Mouse (Mus musculus) lung, postnatal 14 days (tissue): ENCODE data around the gene Calhm3.
"Not testable (repeated sequence)": the region's sequence is repeated elsewhere in the genome, so short reads cannot be mapped to it uniquely, and the experiment has no call there.

Experiments
- DNase-seq: peaks from one replicate; pipeline ENCODE4 v3.0.0; 2021

Calhm3 gene

DNA sequence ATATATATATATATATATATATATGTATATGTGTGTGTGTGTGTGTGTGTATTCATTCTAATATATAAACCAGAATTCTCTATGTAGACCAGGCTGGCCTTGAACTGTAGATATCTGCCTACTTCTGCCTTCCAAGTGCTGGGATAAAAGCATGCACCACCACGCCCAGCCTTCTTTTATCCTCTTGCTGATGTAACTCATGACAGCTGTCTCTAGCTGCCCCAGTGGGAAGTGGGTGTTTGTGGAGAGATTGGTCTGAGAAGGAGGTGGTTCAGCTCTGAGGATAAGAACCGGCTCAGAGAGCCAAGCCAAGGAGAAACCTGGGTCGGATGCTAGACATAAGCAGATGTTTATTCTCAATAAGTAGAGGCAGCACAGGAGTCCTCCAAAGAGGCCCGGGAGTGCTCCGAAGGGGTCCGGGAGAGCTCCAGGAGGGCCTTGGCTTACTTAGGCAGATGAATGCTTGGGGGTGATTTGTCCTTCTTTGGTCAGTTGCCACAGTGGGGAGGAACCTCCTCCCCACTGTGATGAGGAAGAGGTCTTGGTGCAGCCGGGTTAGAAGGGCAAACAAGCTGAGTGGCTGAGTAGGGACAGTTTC lies 10.2 kb upstream of the Calhm3 start:
- DNase-seq: no peak

GRCm38 (mm10) chr19:47166758-47167157 lies 9.2 kb upstream of the Calhm3 start:
- no peak for DNase-seq

DNA sequence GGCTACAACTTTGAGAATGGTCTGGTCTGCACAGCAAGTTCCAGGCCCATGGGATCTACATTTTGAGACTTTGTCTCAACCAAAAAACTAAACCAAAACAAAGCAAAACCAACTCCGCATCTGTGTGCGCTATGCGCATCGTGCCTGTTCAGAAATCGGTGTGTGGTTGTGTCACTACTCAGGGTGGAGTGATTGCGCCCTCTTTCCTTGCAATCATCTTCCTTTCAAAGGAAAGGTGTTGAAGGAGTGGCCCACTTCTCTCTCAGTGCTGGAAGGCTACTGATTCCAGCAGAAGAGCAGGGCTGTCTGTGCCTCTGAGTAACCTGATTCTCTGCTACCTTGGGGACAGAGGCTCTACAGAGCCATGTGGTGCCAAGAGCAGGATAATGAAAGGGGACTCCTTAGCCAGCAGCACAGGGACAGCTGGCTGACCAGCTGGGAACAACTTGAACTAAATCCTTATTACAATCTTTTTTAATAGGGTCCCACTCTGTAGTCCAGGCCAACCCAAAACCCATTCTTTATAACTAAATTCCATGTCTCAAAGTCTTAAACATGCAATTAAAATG lies 5.7 kb upstream of the Calhm3 start:
- no peak for DNase-seq

DNA sequence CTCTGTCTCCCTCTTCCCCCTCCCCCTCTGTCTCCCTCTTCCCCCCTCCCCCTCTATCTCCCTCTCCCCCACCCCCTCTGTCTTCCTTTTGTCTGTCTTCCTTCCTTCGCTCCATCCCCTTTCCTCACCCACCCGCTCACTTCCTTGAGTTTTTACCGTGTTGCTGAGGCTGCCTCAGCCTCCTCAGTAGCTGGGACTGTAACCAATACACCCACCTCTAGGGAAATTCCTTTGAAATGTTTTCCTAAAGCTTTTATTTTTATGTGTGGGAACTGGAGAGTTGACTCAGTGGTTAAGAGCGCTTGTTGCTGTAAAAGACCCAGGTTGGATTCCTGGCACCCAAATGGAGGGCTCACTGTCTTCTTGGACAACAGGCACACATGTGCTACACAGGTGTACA lies 4.1 kb upstream of the Calhm3 start:
- no peak for DNase-seq

- DNase-seq: no peak
Observed at GRCm38 (mm10) chr19:47153767-47154166, 3.8 kb downstream of the Calhm3 start.

- no peak for DNase-seq
Observed at GRCm38 (mm10) chr19:47152062-47152369, 5.5 kb downstream of the Calhm3 start.

GRCm38 (mm10) chr19:47151332-47152061 lies 6.1 kb downstream of the Calhm3 start:
- DNase-seq: no peak

DNA sequence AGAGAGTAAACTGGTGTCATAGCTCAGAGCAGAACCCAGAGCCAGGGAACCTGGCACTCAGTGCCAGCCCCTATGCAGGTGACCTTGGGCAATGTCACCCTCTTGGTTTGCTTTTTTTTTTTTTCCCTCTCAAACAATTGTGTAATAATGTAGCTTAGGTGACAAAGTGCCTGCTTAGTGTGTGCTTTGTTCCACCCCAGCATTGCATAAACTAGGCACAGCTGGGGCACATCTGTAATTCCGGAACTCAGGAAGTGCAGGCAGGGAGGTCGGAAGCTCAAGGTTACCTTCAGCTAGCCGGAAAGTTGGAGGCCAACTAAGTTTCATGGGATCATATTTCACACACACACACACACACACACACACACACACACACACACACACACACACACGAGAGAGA lies 7.7 kb downstream of the Calhm3 start:
- DNase-seq: no peak

DNA sequence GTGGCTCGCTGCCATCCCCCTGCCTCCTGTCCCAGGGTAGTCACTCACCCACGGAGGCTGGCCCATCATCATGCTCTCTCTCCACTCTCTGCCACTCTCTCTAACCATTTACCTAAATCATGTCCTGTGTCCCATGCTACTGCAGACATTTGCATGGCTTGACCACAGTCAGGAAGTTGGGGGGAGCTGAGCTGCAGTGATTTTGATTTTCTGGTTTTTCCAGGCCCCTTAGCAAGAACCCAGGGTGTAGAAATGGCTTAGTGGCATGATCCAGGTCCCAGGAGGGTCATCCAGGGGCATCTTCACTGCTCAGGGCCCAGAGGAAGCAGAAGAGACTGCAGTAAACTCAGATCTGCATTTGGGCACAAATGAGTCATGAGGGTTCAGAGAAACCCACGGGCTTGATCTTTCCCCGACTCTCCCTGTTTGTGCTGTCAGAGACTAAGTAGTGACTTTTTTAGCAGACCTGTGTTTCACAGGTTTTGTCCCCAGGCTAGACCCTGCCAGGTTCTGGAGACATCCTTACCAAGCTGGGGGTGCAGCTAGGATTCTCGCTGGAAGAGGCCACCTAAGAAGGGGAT lies 9.2 kb downstream of the Calhm3 start:
- no peak for DNase-seq

DNA sequence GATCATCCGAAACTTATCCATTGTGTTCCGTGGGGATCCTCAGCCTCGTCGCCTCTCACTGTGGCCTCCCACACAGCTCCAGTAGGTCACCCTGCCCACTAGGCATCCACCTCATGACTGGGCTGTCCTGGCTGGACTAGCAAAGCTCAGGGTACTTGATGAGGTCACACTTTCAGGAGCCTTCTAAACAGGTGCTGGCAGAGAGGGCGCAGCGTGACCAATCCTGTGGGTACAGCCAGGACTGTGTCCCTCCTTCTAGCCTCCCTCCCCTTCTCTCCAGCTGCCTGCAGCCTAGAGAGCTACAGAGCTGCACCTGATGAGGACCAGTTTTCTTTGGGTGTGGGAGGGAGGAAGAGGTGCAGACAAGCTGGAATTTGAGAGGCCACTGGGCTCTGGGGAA lies 13.4 kb downstream of the Calhm3 start, which contains the start of gene Calhm1:
TSS of gene Calhm1 (minus strand) at position 101 of the 400 bp plus-strand sequence.
- DNase-seq: no peak

DNA sequence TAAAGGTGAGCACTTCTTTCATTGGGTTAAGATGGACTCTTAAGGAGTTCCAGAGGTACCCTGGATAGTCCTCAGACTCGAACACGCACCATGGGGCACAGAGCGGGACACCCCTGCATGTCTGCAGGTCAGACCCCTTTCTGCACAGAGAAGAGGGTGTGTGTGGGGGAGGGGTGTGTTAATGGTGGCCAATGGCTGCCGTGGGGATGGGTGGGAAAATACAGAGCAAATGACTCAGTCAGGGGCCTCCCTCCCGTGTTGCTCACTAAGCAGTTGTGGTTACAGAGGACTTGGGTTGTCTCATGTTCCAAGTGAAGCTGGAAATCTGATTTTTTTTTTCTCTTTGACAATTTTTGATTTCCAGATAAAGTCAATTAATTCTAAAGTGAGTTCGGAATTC lies 15.1 kb downstream of the Calhm3 start:
- no peak for DNase-seq

DNA sequence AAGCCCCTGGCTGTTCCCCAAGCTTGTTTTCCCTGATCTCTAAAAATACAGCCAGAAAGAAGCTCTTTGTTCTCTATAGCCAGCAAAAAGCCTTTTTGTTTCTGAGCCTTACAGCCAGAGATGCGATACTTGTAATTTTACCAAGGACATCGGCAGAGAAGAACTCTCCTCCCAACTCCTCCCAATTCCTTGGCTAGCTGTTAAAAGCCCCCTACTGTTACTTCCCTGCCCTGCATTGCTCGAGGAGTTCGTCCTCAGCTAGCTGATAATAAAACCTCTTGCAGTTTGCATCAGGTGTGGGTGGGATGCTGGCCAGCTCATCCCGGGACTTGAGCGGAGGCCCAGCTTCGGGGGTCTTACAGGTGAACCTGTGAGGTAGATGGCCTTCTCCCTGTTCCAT lies 18.0 kb downstream of the Calhm3 start:
- not testable (repeated sequence) for DNase-seq

- peak; percentile 62 for DNase-seq
Observed at GRCm38 (mm10) chr19:47137771-47138421, 19.7 kb downstream of the Calhm3 start, which contains the start of gene Calhm2. Gene Calhm2 (minus strand): TSS chr19:47138294.

DNA sequence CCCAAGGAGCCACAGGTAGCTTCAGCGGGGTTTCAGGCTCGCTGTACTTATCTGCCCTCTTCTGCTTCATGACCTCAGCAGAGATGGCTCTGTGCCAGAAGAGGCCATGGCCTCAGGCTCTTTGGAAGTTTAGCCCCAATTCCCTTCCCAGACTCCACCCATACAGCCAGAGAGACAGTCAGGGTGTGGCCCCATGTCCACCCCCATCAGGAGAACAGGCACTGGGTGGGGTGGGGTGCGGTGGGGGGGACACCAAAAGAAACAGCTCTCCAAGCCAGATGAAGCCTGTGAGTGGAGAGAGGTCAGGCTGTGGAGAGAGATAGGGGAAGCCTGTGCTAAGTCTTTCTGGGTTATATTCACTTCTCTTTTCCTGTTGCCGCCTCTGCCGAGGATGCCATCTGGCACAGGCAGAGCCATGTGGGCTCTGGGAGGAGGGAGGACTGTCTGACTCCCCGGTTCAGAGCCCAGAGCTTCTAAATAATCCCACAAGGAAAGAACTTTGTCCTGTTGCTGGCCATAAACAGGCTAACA lies 20.4 kb downstream of the Calhm3 start:
- DNase-seq: peak; percentile 67

DNA sequence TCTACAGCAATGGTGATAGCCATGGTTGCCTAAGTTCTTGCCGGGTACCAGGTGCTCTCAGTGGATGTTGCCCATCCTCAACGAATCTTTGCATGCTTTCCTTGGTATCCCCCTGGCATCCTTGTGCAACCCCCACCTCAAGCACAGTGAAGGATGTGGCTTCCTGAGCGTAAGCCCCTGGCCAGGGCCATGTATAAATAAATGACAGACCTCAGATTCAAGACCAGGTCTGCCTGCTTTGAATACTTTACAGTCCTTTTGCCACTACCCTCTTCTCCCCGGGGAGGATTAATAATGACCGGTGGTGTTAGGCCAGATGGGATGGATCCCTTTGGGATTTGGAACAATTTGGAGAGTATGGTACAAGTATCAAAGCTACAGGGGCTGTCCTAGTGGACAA lies 21.4 kb downstream of the Calhm3 start:
- DNase-seq: no peak

- DNase-seq: no peak
Observed at GRCm38 (mm10) chr19:47135568-47135967, 22.0 kb downstream of the Calhm3 start.

DNA sequence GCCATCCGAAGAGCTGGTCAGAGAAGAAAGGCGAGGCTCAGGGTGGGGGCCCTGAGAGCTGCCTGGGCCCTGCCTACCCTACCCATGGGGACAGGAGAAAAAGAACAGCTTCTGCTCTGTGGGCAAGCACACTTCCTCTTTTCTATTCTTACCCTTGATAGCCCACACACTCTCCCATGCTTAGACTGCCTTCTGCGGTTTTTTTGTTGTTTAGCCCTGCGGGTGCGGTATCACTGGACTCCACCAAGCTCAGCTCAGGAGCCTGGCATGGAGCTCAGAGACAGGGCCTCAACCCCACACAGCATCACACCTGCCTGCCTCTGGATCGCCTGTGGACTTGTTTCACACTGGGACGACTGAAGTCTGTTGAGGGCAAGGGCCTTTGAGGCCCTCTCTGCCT lies 24.4 kb downstream of the Calhm3 start:
- DNase-seq: no peak

DNA sequence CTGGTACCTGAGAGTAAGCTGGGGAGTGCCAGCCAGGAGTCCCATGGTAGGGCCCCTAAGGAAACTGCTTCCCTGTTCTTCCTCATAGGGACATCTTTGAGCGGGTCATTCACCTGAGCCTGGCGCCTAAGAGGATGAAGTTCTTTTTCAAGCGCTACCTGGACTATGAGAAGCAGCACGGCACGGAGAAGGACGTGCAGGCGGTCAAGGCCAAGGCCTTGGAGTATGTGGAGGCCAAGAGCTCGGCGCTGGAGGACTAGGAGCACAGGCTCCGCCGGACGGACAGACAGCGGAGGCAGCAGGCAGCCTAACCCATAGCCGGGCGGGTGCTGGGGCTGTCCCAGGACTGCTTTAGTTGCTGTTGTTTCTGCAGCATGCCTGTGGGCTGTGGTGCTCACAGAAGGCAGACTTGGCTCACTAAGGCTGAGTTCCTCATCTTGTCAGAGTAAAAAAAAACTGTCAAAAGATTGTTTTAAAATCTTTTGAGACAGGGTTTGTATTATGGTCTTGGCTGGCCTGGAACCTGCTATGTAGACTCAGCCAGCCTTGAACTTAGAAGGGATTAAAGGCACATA lies 26.9 kb downstream of the Calhm3 start:
- DNase-seq: no peak

GRCm38 (mm10) chr19:47128835-47129234 lies 28.7 kb downstream of the Calhm3 start:
- no peak for DNase-seq

GRCm38 (mm10) chr19:47128164-47128563 lies 29.4 kb downstream of the Calhm3 start:
- no peak for DNase-seq

GRCm38 (mm10) chr19:47122802-47123201 lies 34.8 kb downstream of the Calhm3 start:
- DNase-seq: peak; percentile 46

GRCm38 (mm10) chr19:47121054-47121453 lies 36.5 kb downstream of the Calhm3 start:
- peak; percentile 17 for DNase-seq

DNA sequence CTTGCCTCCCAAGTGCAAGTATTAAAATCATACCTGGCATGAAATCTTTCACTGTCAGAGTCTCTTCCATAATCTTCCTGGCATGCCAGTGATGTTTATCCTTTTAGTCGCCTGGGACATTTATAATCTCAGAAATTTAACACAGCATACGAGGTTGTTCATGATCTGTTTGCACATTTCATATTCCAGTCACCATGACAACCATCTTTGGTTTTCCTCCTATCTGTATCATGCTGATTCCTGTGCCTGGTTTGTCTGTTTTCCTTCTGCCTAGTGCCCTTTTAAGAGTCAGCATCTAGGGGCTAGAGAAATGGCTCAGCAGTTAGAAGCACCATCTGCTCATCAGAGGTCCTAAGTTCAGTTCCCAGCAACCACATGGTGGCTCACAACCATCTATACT lies 38.9 kb downstream of the Calhm3 start:
- DNase-seq: no peak
